Mouse (Mus musculus) forebrain, embryonic 12.5 days (tissue): Measurements from ENCODE around the gene Cmpk2. TPM values are rescaled to one million over a fixed set of nuclear protein-coding genes. Genes with fewer than 3 reads are reported as not detected.
"Not testable (repeated sequence)": the region's sequence is repeated elsewhere in the genome, so short reads cannot be mapped to it uniquely, and the experiment has no call there.

ENCODE experiments used
- ATAC-seq: fragments of 200-750 bp; cut with Nextera tagmentation; 2 replicates; pipeline ENCODE4 v1.8.0; 2017; ENCODE audit warnings: moderate TSS enrichment; ENCODE audit not compliant: low FRiP score
- H3K27ac ChIP-seq: fragments of 300-500 bp; sonication (generic); 2 replicates; pipeline ENCODE4 v1.5.1; 2016; ENCODE audit warnings: mild to moderate bottlenecking
- H3K27me3 ChIP-seq: fragments of 300-500 bp; sonication (generic); 2 replicates; pipeline ENCODE4 v1.6.1; 2016; ENCODE audit warnings: mild to moderate bottlenecking
- H3K36me3 ChIP-seq: fragments of 300-500 bp; sonication (generic); replicated peaks from 2 replicates; pipeline ENCODE4 v1.6.1; 2016; ENCODE audit warnings: mild to moderate bottlenecking
- H3K4me1 ChIP-seq: fragments of 300-500 bp; sonication (generic); 2 replicates; pipeline ENCODE4 v1.6.1; 2016
- H3K4me2 ChIP-seq: fragments of 300-500 bp; sonication (generic); 2 replicates; pipeline ENCODE4 v1.6.1; 2016; ENCODE audit warnings: mild to moderate bottlenecking, moderate library complexity
- H3K4me3 ChIP-seq: fragments of 300-500 bp; sonication (generic); replicated peaks from 2 replicates; pipeline ENCODE4 v1.5.1; 2016; ENCODE audit warnings: mild to moderate bottlenecking
- H3K9ac ChIP-seq: fragments of 300-500 bp; sonication (generic); 2 replicates; pipeline ENCODE4 v1.6.1; 2016; ENCODE audit warnings: mild to moderate bottlenecking
- H3K9me3 ChIP-seq: fragments of 300-500 bp; sonication (generic); 2 replicates; pipeline ENCODE4 v1.6.1; 2016
- WGBS: fragments of 180-500 bp; shearing (Covaris S2); methylation state at CpG from one replicate; pipeline ENCODE4 v1.1.7; 2016; 5-methylcytosine and 5-hydroxymethylcytosine counted together
- polyA plus RNA-seq: library from polyadenylated mRNA; unstranded; fragments of >200 nt; fragmentation: Nextera tagmentation; extraction: Ambion mirVana; gene quantifications from 2 replicates; pipeline ENCODE4 v1.2.1, GENCODE M21; 2016

Cmpk2 gene
- polyA plus RNA-seq, result 6.1 and 7.2 TPM in 2 replicates

GRCm38 (mm10) chr12:26469098-26470041 is at the start of gene Cmpk2:
TSS of gene Cmpk2 (plus strand) at chr12:26469204.
- H3K9ac ChIP-seq, result peak within 1 kb of the TSS; percentile 82
- H3K27ac ChIP-seq, result peak within 1 kb of the TSS; percentile 86
- no peaks in the 10 kb centered on the region for H3K36me3 ChIP-seq
- H3K4me3 ChIP-seq, result peak within 1 kb of the TSS; percentile 67
- H3K4me1 ChIP-seq, result peaks cover 12% of the 10 kb centered on the region; the same call in 1 of the 2 replicates
- H3K4me2 ChIP-seq, result peak within 1 kb of the TSS; percentile 99
- H3K9me3 ChIP-seq, result no peaks in the 10 kb centered on the region
- H3K27me3 ChIP-seq, result peaks cover 8% of the 10 kb centered on the region; the same call in 1 of the 2 replicates
- ATAC-seq, result peak; percentile 84
- under 1% methylated on average over 69 of the region's 69 CpGs for WGBS

- no peak for ATAC-seq
- no peaks in the 10 kb centered on the region for H3K27me3 ChIP-seq
- H3K4me2 ChIP-seq, result no peak overlapping the region
- 94% methylated on average over 2 of the region's 2 CpGs for WGBS
- H3K4me3 ChIP-seq, result no peak overlapping the region
- H3K9me3 ChIP-seq, result no peaks in the 10 kb centered on the region
- no peak overlapping the region for H3K27ac ChIP-seq
- H3K9ac ChIP-seq, result no peak overlapping the region
- no peaks in the 10 kb centered on the region for H3K36me3 ChIP-seq
- no peaks in the 10 kb centered on the region for H3K4me1 ChIP-seq
These were observed 44.2 kb upstream of the Cmpk2 start for GRCm38 (mm10) chr12:26424841-26425240.

- not testable (repeated sequence) for H3K4me1 ChIP-seq, H3K4me3 ChIP-seq
- 97% methylated on average over 2 of the region's 2 CpGs for WGBS
These were observed 40.2 kb upstream of the Cmpk2 start for GRCm38 (mm10) chr12:26428771-26429170.

GRCm38 (mm10) chr12:26436334-26436733 is 32.7 kb upstream of the Cmpk2 start:
- no peak overlapping the region for H3K4me2 ChIP-seq
- H3K9me3 ChIP-seq, result no peaks in the 10 kb centered on the region
- no peaks in the 10 kb centered on the region for H3K36me3 ChIP-seq
- H3K27me3 ChIP-seq, result no peaks in the 10 kb centered on the region
- H3K4me1 ChIP-seq, result no peaks in the 10 kb centered on the region
- ATAC-seq, result no peak
- H3K4me3 ChIP-seq, result no peak overlapping the region
- 88% methylated on average over 4 of the region's 4 CpGs for WGBS
- H3K27ac ChIP-seq, result no peak overlapping the region
- no peak overlapping the region for H3K9ac ChIP-seq

More at GRCm38 (mm10) chr12:26428771-26429170, 40.2 kb upstream of the Cmpk2 start:
- H3K4me2 ChIP-seq, H3K9me3 ChIP-seq, H3K27ac ChIP-seq, H3K9ac ChIP-seq, H3K27me3 ChIP-seq, ATAC-seq, H3K36me3 ChIP-seq: not testable (repeated sequence)

- no peak overlapping the region for H3K4me3 ChIP-seq
- ATAC-seq, result no peak
These were observed 31.1 kb upstream of the Cmpk2 start for GRCm38 (mm10) chr12:26437950-26438349.

GRCm38 (mm10) chr12:26439366-26439765 is 29.6 kb upstream of the Cmpk2 start:
- Histone ChIP-seq H3K4me1 (no peaks in the 10 kb centered on the region), H3K4me2 (no peak overlapping the region), H3K36me3 (no peaks in the 10 kb centered on the region), H3K4me3 (no peak overlapping the region), H3K9me3 (no peaks in the 10 kb centered on the region), H3K27me3 (no peaks in the 10 kb centered on the region), H3K9ac (no peak overlapping the region), H3K27ac (no peak overlapping the region)
- ATAC-seq, result no peak
- WGBS, result 67% methylated on average over 3 of the region's 3 CpGs

More at GRCm38 (mm10) chr12:26437950-26438349, 31.1 kb upstream of the Cmpk2 start:
- Histone ChIP-seq H3K27ac (no peak overlapping the region), H3K4me1 (no peaks in the 10 kb centered on the region), H3K9ac (no peak overlapping the region), H3K4me2 (no peak overlapping the region), H3K36me3 (no peaks in the 10 kb centered on the region), H3K9me3 (no peaks in the 10 kb centered on the region), H3K27me3 (no peaks in the 10 kb centered on the region)
- 66% methylated on average over 3 of the region's 3 CpGs for WGBS

- H3K36me3 ChIP-seq, result no peaks in the 10 kb centered on the region
- no peak overlapping the region for H3K27ac ChIP-seq
- WGBS, result 0% methylated on average over 2 of the region's 2 CpGs
- H3K4me1 ChIP-seq, result no peaks in the 10 kb centered on the region
- no peak for ATAC-seq
- no peak overlapping the region for H3K9ac ChIP-seq
- H3K4me2 ChIP-seq, result no peak overlapping the region
- no peaks in the 10 kb centered on the region for H3K27me3 ChIP-seq
- H3K4me3 ChIP-seq, result no peak overlapping the region
- no peaks in the 10 kb centered on the region for H3K9me3 ChIP-seq
These were observed 24.9 kb upstream of the Cmpk2 start for GRCm38 (mm10) chr12:26444054-26444453.

- H3K27ac ChIP-seq, result no peak overlapping the region
- ATAC-seq, result no peak
- H3K4me1 ChIP-seq, result no peaks in the 10 kb centered on the region
- no peak overlapping the region for H3K4me3 ChIP-seq
- no peaks in the 10 kb centered on the region for H3K27me3 ChIP-seq
- no peak overlapping the region for H3K9ac ChIP-seq
- no peaks in the 10 kb centered on the region for H3K36me3 ChIP-seq
- H3K4me2 ChIP-seq, result no peak overlapping the region
- H3K9me3 ChIP-seq, result no peaks in the 10 kb centered on the region
- WGBS, result 100% methylated on average over 2 of the region's 2 CpGs
These were observed 24.5 kb upstream of the Cmpk2 start for GRCm38 (mm10) chr12:26444511-26444910.

- Histone ChIP-seq H3K4me1 (no peaks in the 10 kb centered on the region), H3K36me3 (no peaks in the 10 kb centered on the region), H3K4me3 (no peak overlapping the region), H3K4me2 (no peak overlapping the region), H3K9me3 (no peaks in the 10 kb centered on the region), H3K27ac (no peak overlapping the region), H3K27me3 (no peaks in the 10 kb centered on the region), H3K9ac (no peak overlapping the region)
- ATAC-seq, result no peak
- WGBS, result 83% methylated on average over 4 of the region's 4 CpGs
These were observed 22.5 kb upstream of the Cmpk2 start for GRCm38 (mm10) chr12:26446377-26447045.

- no peak overlapping the region for H3K4me3 ChIP-seq
- H3K9me3 ChIP-seq, result no peaks in the 10 kb centered on the region
- ATAC-seq, result no peak
- no peak overlapping the region for H3K9ac ChIP-seq
- no peaks in the 10 kb centered on the region for H3K27me3 ChIP-seq
- WGBS, result 96% methylated on average over 2 of the region's 2 CpGs
- no peaks in the 10 kb centered on the region for H3K36me3 ChIP-seq
- no peak overlapping the region for H3K27ac ChIP-seq
- H3K4me1 ChIP-seq, result no peaks in the 10 kb centered on the region
- H3K4me2 ChIP-seq, result no peak overlapping the region
These were observed 19.5 kb upstream of the Cmpk2 start for GRCm38 (mm10) chr12:26449483-26449882.

- no peak overlapping the region for H3K4me3 ChIP-seq
These were observed 17.9 kb upstream of the Cmpk2 start for GRCm38 (mm10) chr12:26451150-26451549.

GRCm38 (mm10) chr12:26452951-26453350 is 16.1 kb upstream of the Cmpk2 start:
- Histone ChIP-seq H3K4me2 (no peak overlapping the region), H3K9ac (no peak overlapping the region), H3K4me3 (no peak overlapping the region), H3K4me1 (peaks cover 7% of the 10 kb centered on the region), H3K27ac (no peak overlapping the region), H3K27me3 (no peaks in the 10 kb centered on the region), H3K9me3 (no peaks in the 10 kb centered on the region), H3K36me3 (no peaks in the 10 kb centered on the region)
- no peak for ATAC-seq
- 87% methylated on average over 4 of the region's 4 CpGs for WGBS

More at GRCm38 (mm10) chr12:26451150-26451549, 17.9 kb upstream of the Cmpk2 start:
- Histone ChIP-seq H3K4me1 (peaks cover 5% of the 10 kb centered on the region), H3K27ac (no peak overlapping the region), H3K36me3 (no peaks in the 10 kb centered on the region), H3K9ac (no peak overlapping the region), H3K4me2 (no peak overlapping the region), H3K9me3 (no peaks in the 10 kb centered on the region), H3K27me3 (no peaks in the 10 kb centered on the region)
- ATAC-seq, result no peak
- 77% methylated on average over 1 of the region's 1 CpGs for WGBS
